Mouse (Mus musculus) MEL (cell line): Measurements from ENCODE around the gene Jarid2.

Experiments
- CTCF ChIP-seq, 3 experiments: IDR thresholded peaks in 2 of 3; conservative IDR thresholded peaks in 1 of 3; 2 replicates each; pipeline ENCODE4 v1.5.1; 2011 to 2012; ENCODE audit warnings: low read length in 3 of 3, low read depth in 2 of 3, mild to moderate bottlenecking in 2 of 3, improper control_type of control experiment in 1 of 3, inconsistent platforms in 1 of 3, mixed read lengths in 1 of 3, moderate library complexity in 1 of 3; ENCODE audit not compliant: control insufficient read depth in 1 of 3, insufficient read depth in 1 of 3, poor library complexity in 1 of 3, severe bottlenecking in 1 of 3
- ELF1 ChIP-seq: IDR thresholded peaks from 2 replicates; pipeline ENCODE4 v1.6.1; 2014; ENCODE audit warnings: low read depth, mild to moderate bottlenecking, inconsistent platforms, low read length, improper control_type of control experiment, moderate library complexity
- EP300 ChIP-seq, 2 experiments: IDR thresholded peaks; 2 replicates each; pipeline ENCODE4 v1.6.1; 2011; ENCODE audit warnings: improper control_type of control experiment in 2 of 2, low read length in 2 of 2, low read depth in 1 of 2, mild to moderate bottlenecking in 1 of 2
- GABPA ChIP-seq: IDR thresholded peaks from 2 replicates; pipeline ENCODE4 v1.6.1; 2012; ENCODE audit warnings: low read depth, mild to moderate bottlenecking, inconsistent platforms, low read length, improper control_type of control experiment, moderate library complexity
- HCFC1 ChIP-seq: IDR thresholded peaks from 2 replicates; pipeline ENCODE4 v1.6.1; 2012; ENCODE audit warnings: low read depth, mild to moderate bottlenecking, inconsistent platforms, low read length, improper control_type of control experiment, moderate library complexity
- MAFK ChIP-seq: IDR thresholded peaks from 2 replicates; pipeline ENCODE4 v1.6.1; 2011; ENCODE audit warnings: low read depth, mild to moderate bottlenecking, low read length, improper control_type of control experiment, borderline replicate concordance
- MXI1 ChIP-seq: IDR thresholded peaks from 2 replicates; pipeline ENCODE4 v1.6.1; 2011; ENCODE audit warnings: mild to moderate bottlenecking, low read depth, low read length, improper control_type of control experiment
- NRF1 ChIP-seq: IDR thresholded peaks from 2 replicates; pipeline ENCODE4 v1.6.1; 2014; ENCODE audit warnings: low read depth, mild to moderate bottlenecking, inconsistent platforms, low read length, improper control_type of control experiment, moderate library complexity; ENCODE audit not compliant: poor library complexity, insufficient read depth, severe bottlenecking
- POLR2A ChIP-seq, 2 experiments: IDR thresholded peaks; 2 replicates each; pipeline ENCODE4 v1.6.1; 2011 to 2012; ENCODE audit warnings: low read length in 2 of 2, mild to moderate bottlenecking in 2 of 2, control low read depth in 1 of 2, improper control_type of control experiment in 1 of 2, low read depth in 1 of 2, moderate library complexity in 1 of 2; ENCODE audit not compliant: control insufficient read depth in 1 of 2, insufficient read depth in 1 of 2, poor library complexity in 1 of 2

GRCm38 (mm10) chr13:44881001-44881400 is 151.7 kb downstream of the Jarid2 start:
- TF ChIP-seq CTCF (IDR thresholded peaks at IDR 0.05 in 2 of 3, conservative IDR thresholded peaks at IDR 0.05 in 1 of 3; ENCODE audit: control insufficient read depth in 1 of 3, insufficient read depth in 1 of 3, low read depth in 2 of 3, low read length in 3 of 3, poor library complexity in 1 of 3, severe bottlenecking in 1 of 3) (no peak), POLR2A (IDR thresholded peaks at IDR 0.05; ENCODE audit: control insufficient read depth in 1 of 2, insufficient read depth in 1 of 2, low read depth in 1 of 2, low read length in 2 of 2, poor library complexity in 1 of 2) (no peak), HCFC1 (no peak), EP300 (IDR thresholded peaks at IDR 0.05; ENCODE audit: low read depth in 1 of 2, low read length in 2 of 2) (no peak), MXI1 (no peak), MAFK (no peak), NRF1 (no peak), GABPA (no peak), ELF1 (no peak)
